In genomic region chr7:75828536-75828935, GRCm38 (mm10) we compare ENCODE assay signal across 10 mouse cellular contexts.
"Had no signal": no experiment of that assay in that cellular context is flagged by ENCODE, and none has a peak within 500 bp of the region (broad histone marks: within the 10 kb centered on the region; RNA-seq: fewer than 3 reads in every experiment).

No protein-coding gene starts in this region.

- H3K4me1 ChIP-seq: lung, embryonic 15.5 days; midbrain, embryonic 13.5 days; neural tube, embryonic 13.5 days had no signal

- H3K27ac ChIP-seq: kidney, postnatal 0 days; layer of hippocampus, adult 2 months; left cerebral cortex, adult 2 months; lung, embryonic 15.5 days; midbrain, embryonic 10.5 days; midbrain, embryonic 13.5 days; neural tube, embryonic 13.5 days; stomach, postnatal 0 days had no signal

- H3K4me3 ChIP-seq: layer of hippocampus, adult 2 months; left cerebral cortex, adult 2 months; lung, embryonic 15.5 days; midbrain, embryonic 10.5 days; midbrain, embryonic 13.5 days; myocyte; neural tube, embryonic 13.5 days had no signal

- H3K9me3 ChIP-seq: lung, embryonic 15.5 days; megakaryocyte, embryonic 14.5 days; midbrain, embryonic 10.5 days; midbrain, embryonic 13.5 days; neural tube, embryonic 13.5 days had no signal

- H3K27me3 ChIP-seq: lung, embryonic 15.5 days; megakaryocyte, embryonic 14.5 days; midbrain, embryonic 13.5 days; neural tube, embryonic 13.5 days had no signal

- H3K36me3 ChIP-seq: lung, embryonic 15.5 days; midbrain, embryonic 10.5 days; midbrain, embryonic 13.5 days; neural tube, embryonic 13.5 days had no signal

- H3K9ac ChIP-seq: lung, embryonic 15.5 days; midbrain, embryonic 13.5 days; neural tube, embryonic 13.5 days had no signal

- H3K4me2 ChIP-seq: lung, embryonic 15.5 days; midbrain, embryonic 13.5 days; neural tube, embryonic 13.5 days had no signal
